Mouse (Mus musculus): ENCODE measurements around the gene Crygd.

Crygd gene

DNA sequence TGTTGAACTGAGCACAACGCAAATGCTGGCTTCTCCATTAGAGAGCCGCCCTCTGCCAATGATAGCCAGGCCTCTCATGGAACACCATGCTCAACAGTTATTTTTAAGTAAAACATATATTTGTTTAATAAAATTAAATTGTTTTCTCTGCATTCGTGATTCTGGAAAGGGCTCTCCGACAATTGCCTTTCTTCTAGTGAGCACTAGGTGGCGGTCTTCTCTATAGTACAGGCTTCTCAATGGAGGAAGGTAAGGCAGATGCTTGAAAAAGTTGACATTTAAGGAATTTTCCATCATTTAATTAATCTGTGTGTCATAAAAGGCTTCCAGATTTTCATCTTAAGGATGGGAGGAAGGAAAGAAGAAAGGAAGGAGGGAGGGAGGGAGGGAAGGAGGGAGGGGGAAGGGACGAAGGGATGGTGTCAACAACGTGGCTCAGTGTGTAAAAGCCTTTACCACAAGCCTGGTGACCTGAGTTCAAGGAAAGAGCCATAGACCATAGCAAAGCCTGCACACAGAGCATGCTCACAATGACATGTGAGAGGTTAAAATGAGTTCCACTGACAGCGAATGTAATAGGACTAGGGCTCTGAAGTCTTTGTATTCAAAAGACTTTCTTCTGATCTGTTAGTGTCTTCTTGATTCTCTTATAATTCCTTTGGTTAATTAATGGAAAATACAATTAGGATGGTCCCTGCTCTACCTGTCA is 16.7 kb downstream of the Crygd start:
- intact Hi-C loops (cut with DNase I) = loop anchor here (2.0 kb wide), 1 partner anchor 132 kb away; no protein-coding TSS in a partner anchor

DNA sequence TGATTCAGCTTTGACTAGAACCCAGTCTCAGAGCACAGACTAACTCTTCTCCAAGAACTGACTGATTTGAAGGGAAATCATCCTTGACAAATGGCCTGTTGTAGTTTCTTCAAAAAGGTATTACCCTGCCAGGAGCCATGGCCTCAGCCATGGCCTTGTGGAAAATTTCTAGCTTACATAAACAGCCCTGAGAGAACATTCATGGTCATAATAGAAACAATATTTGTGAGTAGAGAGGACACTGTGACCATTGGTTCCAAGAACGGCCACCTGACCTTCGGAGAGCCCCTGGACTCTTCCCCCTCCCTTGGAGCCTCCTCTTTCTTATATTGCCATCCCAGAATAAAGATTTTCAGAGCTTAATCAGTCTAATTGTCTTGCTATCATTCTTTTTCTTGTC is 19.8 kb downstream of the Crygd start:
- intact Hi-C loops (cut with DNase I) = no loop called here

DNA sequence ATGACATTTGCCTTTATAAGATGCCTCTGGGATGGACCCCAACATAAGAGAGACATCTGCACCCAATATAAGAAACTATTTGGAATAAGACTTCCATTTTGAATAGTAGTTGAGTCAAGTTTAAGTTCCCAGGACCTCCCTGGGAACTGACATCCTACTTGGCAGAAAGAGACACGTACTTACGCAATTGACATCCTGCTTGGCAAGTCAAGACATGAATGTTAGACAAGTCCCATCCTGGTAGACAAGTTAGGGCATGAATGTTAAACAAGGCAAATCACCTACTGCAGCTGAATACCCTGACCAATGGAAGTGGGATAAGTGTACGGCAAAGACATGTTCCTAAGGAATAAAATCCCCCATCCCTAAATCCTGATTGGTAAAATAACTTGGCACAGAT is 21.4 kb downstream of the Crygd start:
- intact Hi-C loops (cut with DNase I) = no loop called here

DNA sequence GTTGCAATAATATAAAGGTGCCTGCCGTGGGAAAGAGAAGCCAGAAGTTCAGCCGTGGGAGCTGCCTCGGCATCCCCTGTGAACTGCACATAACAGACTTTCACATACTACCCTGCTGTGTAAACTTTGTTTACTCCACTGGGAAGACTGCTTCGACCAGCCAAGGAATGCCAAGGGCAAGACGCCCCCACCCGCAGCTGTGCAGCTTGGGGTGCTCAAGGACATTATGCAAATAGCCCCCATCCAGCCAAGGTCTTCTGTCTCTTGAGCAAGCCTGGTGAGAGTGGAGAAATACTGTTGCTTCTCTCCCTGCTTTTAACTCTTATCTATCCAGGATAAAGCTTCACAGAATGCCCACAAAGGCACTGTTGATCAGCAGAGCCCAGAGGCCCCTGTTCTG is 22.4 kb downstream of the Crygd start:
- intact Hi-C loops (cut with DNase I) = no loop called here

DNA sequence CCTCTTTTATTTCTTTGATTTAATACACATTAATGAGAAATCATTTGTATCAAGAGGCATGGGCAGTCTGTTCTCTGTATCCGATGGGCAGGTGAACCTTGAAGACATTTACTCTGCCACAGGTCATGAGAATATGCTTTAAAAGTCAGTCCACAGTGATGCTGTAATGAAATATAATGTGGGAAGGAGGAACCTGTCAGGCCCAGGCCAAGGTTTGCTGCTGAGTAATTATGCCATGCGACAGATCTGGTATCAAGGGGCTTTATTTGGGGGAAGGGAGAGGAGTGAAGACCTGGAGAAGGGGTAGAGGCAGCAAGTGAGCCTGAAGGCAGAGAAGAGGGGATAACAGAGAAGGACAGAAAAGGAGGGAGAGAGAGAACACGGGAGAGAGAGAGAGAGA is 23.6 kb downstream of the Crygd start:
- intact Hi-C loops (cut with DNase I) = no loop called here

DNA sequence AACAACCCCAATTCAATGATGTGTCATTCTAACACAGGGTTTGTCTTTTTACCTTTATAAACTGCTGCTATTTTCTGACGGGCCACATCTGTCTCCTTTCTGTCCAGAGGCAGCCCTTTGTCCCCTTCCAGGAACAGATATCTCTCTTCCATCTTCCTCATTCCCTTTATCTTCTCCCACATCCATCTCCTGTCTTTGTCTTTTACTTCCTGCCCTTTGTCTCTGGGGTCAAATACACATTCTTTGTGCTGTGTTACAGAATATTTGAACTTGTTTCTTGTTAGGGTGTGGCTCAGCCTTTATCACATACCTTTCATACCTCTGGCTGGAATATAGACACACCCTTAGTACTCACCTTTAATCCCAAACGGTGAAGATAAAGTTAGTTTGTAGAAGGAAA is 25.7 kb downstream of the Crygd start:
- intact Hi-C loops (cut with DNase I) = no loop called here

DNA sequence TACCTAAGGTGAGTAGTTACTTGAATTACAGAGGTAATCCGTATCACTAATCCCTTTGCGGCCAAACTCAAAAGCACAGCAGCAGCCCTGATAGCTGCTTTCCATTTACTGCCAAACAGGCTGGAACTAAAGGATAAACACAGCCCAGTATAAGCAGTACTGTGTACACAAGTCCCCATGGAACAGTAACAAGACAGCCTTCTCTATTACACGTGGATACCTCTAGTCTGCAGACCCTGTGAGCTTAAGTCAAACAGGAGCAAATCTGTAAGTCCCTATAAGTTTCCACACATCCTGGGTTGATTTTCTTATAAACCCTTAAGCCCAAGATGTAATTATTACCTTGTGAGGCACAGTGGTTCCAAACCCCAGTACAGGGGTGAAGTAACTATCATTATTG is 27.7 kb downstream of the Crygd start:
- intact Hi-C loops (cut with DNase I) = no loop called here

DNA sequence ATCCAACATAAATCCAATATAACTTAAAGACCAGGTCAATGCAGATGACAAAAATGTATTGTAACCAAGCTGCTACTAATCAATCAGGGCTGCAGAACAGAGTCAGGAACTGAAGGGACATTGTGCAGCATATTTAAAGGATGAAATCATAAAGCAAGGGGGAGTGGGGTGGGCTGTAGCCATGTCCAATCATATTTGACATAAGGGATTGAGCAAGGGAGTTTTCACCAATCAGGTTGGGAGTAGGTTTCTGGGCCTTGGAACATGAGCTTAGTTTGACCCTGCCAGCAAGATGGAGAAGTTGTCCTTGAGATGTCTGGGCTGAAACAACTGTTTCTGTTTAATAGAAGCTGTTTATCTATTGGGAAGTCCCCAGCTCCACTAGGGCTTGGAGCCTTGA is 30.6 kb downstream of the Crygd start, which contains the start of gene Akr1cl:
TSS of gene Akr1cl (minus strand) at position 119 of the 400 bp plus-strand sequence.
- intact Hi-C loops (cut with DNase I) = no loop called here

DNA sequence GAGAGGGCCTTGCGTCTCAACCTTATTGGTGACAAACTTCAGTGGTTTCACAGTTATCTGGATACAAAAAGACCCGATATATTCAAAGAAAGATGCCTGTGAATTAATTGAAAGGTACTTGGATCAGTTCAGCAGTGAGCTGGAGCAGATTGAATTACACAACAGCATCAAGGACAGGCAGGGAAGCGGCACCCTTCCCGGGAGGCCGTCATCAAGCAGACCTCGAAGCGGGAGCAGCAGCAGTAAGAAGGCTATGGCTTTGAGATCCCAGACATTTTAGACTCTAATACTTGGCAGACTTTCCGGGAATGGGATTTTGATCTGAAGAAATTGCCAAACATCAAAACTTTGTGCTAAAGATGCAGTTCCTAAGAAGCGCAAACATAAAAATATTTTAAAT is 35.0 kb downstream of the Crygd start:
- intact Hi-C loops (cut with DNase I) = no loop called here

DNA sequence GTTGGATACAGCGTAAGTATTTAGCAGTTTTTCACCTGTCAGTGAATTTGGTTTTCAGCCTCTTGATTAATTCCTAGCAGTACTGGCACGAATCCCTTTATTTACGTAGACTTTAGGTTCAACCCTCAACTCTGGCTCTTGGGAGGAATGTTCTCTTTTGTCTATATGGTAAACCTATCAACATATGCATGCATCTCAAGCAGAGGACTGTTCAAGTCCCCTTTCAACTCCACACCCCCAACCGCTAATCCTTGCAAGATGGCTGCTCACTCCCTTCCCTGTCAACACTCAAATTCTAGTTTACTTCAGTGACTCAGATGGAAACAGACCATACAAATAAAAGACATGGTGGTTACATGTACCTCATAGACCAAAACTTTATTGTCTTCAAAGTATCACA is 50.5 kb downstream of the Crygd start:
- intact Hi-C loops (cut with DNase I) = no loop called here

Measured in adrenal gland (tissue).